Mouse (Mus musculus) kidney, postnatal 0 days (tissue): ENCODE measurements around the gene Naaa. TPM values are rescaled to one million over a fixed set of nuclear protein-coding genes. Genes with fewer than 3 reads are reported as not detected.

Source experiments
- ATAC-seq: fragments of 200-750 bp; cut with Nextera tagmentation; replicated peaks from 2 replicates; pipeline ENCODE4 v1.8.0; 2017; ENCODE audit warnings: low read depth, moderate number of reproducible peaks, moderate TSS enrichment, moderate library complexity; ENCODE audit not compliant: low FRiP score
- DNase-seq: peaks from one replicate; pipeline ENCODE4 v3.0.0-alpha.2; 2016; ENCODE audit warnings: low spot score
- H3K27ac ChIP-seq: fragments of 300-500 bp; sonication (generic); 2 replicates; pipeline ENCODE4 v1.5.1; 2014; ENCODE audit warnings: mild to moderate bottlenecking
- H3K27me3 ChIP-seq: fragments of 300-500 bp; sonication (generic); 2 replicates; pipeline ENCODE4 v1.6.1; 2014; ENCODE audit warnings: low read length, mixed read lengths; ENCODE audit not compliant: insufficient read depth
- H3K36me3 ChIP-seq: fragments of 300-500 bp; sonication (generic); 2 replicates; pipeline ENCODE4 v1.6.1; 2014; ENCODE audit warnings: low read length, mixed read lengths; ENCODE audit not compliant: insufficient read depth
- H3K4me1 ChIP-seq: fragments of 300-500 bp; sonication (generic); replicated peaks from 2 replicates; pipeline ENCODE4 v1.6.1; 2014; ENCODE audit warnings: antibody characterized with exemption, low read length, mixed read lengths; ENCODE audit not compliant: insufficient read depth
- H3K4me2 ChIP-seq: fragments of 300-500 bp; sonication (generic); 2 replicates; pipeline ENCODE4 v1.6.1; 2014; ENCODE audit warnings: mild to moderate bottlenecking, low read length, moderate library complexity, mixed read lengths
- H3K4me3 ChIP-seq: fragments of 300-500 bp; sonication (generic); replicated peaks from 2 replicates; pipeline ENCODE4 v1.5.1; 2014; ENCODE audit warnings: low read depth, low read length
- H3K9ac ChIP-seq: fragments of 300-500 bp; sonication (generic); 2 replicates; pipeline ENCODE4 v1.6.1; 2014; ENCODE audit warnings: low read depth, low read length
- H3K9me3 ChIP-seq: fragments of 300-500 bp; sonication (generic); replicated peaks from 2 replicates; pipeline ENCODE4 v1.6.1; 2016; ENCODE audit warnings: low read length, inconsistent platforms, mixed read lengths
- CTCF ChIP-seq: IDR thresholded peaks from 2 replicates; pipeline ENCODE4 v1.5.1; 2016; ENCODE audit warnings: antibody characterized with exemption, low read depth, mild to moderate bottlenecking, moderate library complexity
- WGBS: fragments of 180-500 bp; shearing (Covaris S2); extraction: QIAGEN DNeasy Blood & Tissue Kit; methylation state at CpG from one replicate; pipeline ENCODE4 v1.1.7; 2014; 5-methylcytosine and 5-hydroxymethylcytosine counted together
- polyA plus RNA-seq: library from polyadenylated mRNA; unstranded; fragments of >200 nt; fragmentation: Nextera tagmentation; extraction: Ambion mirVana; gene quantifications from 2 replicates; pipeline ENCODE4 v1.2.1, GENCODE M21; 2015

The Naaa gene
- polyA plus RNA-seq, 1 experiment from 2014 or later = 19.4 TPM

DNA sequence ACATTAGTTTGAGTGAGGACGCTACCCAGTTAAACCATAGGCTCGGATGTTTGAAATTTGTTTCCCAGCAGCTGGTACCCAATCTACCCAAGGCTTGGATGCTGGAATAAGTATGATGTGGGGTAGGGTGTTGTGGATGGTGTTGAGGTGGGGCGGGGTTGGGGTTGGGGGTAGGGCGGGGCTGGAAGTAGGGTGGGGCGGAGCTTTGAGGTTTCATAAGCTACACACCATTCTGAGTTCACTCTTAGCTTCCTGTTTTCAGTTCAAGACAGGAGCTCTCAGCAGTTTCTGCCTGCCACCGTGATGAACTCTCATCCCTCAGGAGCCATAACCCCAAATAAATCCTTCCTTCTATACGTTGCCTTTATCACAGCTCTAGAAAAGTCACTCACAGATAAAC, 40.1 kb upstream of the Naaa start:
- no peaks in the 10 kb centered on the region for H3K4me1 ChIP-seq
- H3K27me3 ChIP-seq = no peaks in the 10 kb centered on the region
- DNase-seq (no peak), ATAC-seq (no peak)
- H3K9ac ChIP-seq = no peak overlapping the region
- H3K9me3 ChIP-seq = no peaks in the 10 kb centered on the region
- no peak overlapping the region for H3K27ac ChIP-seq
- H3K4me2 ChIP-seq = no peak overlapping the region
- TF ChIP-seq CTCF = no peak
- H3K4me3 ChIP-seq = no peak overlapping the region
- 79% methylated on average over 7 of the region's 7 CpGs for WGBS
- no peaks in the 10 kb centered on the region for H3K36me3 ChIP-seq

DNA sequence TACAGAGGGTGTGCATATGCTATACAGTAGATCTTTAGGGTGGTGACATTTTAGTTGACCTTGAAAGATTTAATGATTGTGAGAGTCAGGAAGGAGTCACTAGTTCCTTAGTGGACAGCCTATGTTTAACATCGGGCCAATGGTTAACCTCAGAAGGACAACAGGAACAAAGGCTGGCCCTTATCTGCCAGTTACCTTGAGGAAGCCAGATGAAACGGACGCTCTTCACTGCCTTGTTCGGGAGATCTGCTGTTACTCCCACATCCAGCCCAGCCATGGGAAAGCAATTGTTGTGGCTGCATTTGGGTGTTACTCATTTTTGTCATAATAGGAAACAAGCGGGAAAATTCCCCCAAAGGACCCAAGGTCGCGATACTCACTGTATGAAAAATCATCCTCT, 35.8 kb upstream of the Naaa start:
- no peak overlapping the region for H3K4me2 ChIP-seq
- no peaks in the 10 kb centered on the region for H3K9me3 ChIP-seq
- 57% methylated on average over 7 of the region's 7 CpGs for WGBS
- no peak overlapping the region for H3K27ac ChIP-seq
- H3K4me1 ChIP-seq = no peaks in the 10 kb centered on the region; the same call in 1 of the 2 replicates
- no peak for ATAC-seq
- no peak for TF ChIP-seq CTCF
- H3K36me3 ChIP-seq = no peaks in the 10 kb centered on the region
- H3K27me3 ChIP-seq = no peaks in the 10 kb centered on the region
- no peak for DNase-seq
- no peak overlapping the region for H3K4me3 ChIP-seq
- H3K9ac ChIP-seq = no peak overlapping the region

DNA sequence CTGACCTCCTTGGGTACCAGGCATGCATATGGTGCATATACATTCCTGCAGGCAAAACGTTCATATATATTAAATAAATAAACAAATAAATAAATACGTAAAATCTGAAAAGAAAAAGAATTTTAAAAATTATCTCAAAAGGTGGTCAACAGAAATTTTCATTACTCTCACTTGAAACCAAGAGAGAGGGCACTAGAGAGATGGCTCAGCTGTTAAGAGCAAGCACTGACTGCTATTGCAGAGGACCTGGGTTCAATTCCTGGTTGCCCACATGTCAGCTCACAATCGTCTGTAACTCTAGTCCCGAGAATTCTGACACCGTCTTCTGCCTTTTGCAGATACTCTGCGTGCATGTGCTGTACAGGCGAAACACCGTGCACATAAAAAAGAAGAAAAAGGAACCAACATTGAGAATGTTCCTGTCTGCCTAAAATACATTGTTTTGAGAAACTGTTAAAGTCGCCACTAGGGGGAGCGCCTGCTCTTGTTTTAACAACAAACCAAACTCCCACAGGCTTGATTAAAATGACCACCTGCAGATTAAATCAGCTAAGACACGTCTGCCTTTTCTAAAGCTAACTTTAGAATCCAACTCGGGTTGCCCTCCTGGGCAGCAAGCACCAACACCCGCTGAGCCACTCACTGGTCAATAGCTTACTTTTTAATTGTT, 34.2 kb upstream of the Naaa start:
- DNase-seq (peak; percentile 95), ATAC-seq (no peak)
- Histone ChIP-seq H3K4me3 (no peak overlapping the region), H3K9me3 (no peaks in the 10 kb centered on the region), H3K4me1 (no peaks in the 10 kb centered on the region; the same call in 1 of the 2 replicates), H3K27me3 (no peaks in the 10 kb centered on the region), H3K36me3 (no peaks in the 10 kb centered on the region), H3K27ac (no peak overlapping the region), H3K4me2 (no peak overlapping the region), H3K9ac (no peak overlapping the region)
- TF ChIP-seq CTCF = peak; percentile 86
- 14% methylated on average over 13 of the region's 13 CpGs for WGBS

DNA sequence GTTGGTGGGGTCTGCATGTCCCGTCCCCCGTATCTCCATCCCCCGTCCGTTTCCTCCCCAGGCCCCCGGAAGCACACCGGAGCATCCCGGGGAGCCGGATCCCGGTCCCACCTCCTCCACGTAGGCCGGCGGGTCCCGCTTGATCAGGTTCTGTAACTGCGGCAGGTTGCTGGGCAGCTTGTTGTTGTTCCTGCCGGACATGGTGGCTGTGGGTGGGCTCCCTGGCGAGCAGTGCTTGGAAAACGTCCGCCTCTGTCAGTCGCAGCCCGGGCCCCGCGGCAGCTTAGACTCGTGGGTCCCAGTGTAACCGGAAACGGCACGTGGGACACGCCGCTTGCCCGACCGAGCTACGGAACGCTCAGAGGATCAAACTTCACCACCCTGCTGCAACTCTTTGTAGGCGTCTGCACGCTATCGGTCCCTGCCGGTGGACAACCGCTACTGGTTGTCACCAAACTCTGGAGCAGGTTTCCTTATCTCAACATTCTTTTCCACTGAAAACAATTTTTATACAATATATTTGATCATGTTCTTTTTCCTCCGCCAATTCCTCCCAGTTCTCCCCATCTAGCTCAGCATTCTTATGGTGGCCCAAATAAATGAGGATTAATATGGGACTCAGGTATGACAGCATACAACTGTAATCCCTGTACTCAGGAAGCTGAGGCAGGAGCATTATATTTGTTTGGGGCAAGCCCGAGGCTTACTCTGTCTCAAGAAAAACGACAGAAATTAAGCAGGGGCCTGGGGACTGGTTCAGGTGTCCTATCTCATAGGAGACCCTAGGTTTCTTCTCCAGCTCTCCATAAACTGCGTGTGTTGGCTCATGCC, 31.9 kb upstream of the Naaa start, which contains the start of gene Sdad1:
Gene Sdad1 (minus strand): TSS at position 799 of the 831 bp plus-strand sequence.
- WGBS = 2% methylated on average over 41 of the region's 41 CpGs
- no peaks in the 10 kb centered on the region; the same call in 1 of the 2 replicates for H3K4me1 ChIP-seq
- peak; percentile 95 for ATAC-seq

DNA sequence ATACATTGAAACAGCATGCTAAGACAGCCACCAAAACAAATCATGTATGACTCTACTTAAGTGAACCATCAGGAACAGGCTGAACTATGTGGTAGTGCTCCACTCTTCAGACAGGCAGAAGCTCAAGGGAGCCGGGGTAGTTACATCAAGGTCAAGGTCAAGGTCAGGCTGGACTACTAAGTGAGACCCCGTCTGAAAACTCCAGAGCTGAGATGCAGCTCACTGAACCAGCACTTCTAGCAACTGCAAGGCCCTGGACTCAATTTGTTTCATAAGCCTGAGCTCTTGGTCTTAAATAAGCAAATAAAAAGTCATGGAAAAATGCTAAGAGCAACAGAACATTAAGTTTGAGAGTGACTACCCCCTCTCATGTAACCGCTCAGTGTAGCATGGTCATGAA, 26.3 kb upstream of the Naaa start:
- Histone ChIP-seq H3K27ac (no peak overlapping the region), H3K4me2 (no peak overlapping the region), H3K9me3 (no peaks in the 10 kb centered on the region), H3K4me1 (no peaks in the 10 kb centered on the region; the same call in 1 of the 2 replicates), H3K9ac (no peak overlapping the region), H3K27me3 (no peaks in the 10 kb centered on the region), H3K4me3 (no peak overlapping the region), H3K36me3 (peaks cover 53% of the 10 kb centered on the region)
- no peak for ATAC-seq
- DNase-seq = no peak
- 60% methylated on average over 3 of the region's 3 CpGs for WGBS
- TF ChIP-seq CTCF = no peak

More for the DNA sequence above, 31.9 kb upstream of the Naaa start, which contains the start of gene Sdad1:
- Histone ChIP-seq H3K4me3 (peak within 1 kb of the TSS; percentile 53), H3K9me3 (no peaks in the 10 kb centered on the region), H3K36me3 (peaks cover 6% of the 10 kb centered on the region), H3K9ac (peak within 1 kb of the TSS; percentile 60), H3K4me2 (peak within 1 kb of the TSS; percentile 63), H3K27ac (peak within 1 kb of the TSS; percentile 5; the same call in 1 of the 2 replicates), H3K27me3 (no peaks in the 10 kb centered on the region)
- peak; percentile 97 for DNase-seq
- TF ChIP-seq CTCF = peak; percentile 76

DNA sequence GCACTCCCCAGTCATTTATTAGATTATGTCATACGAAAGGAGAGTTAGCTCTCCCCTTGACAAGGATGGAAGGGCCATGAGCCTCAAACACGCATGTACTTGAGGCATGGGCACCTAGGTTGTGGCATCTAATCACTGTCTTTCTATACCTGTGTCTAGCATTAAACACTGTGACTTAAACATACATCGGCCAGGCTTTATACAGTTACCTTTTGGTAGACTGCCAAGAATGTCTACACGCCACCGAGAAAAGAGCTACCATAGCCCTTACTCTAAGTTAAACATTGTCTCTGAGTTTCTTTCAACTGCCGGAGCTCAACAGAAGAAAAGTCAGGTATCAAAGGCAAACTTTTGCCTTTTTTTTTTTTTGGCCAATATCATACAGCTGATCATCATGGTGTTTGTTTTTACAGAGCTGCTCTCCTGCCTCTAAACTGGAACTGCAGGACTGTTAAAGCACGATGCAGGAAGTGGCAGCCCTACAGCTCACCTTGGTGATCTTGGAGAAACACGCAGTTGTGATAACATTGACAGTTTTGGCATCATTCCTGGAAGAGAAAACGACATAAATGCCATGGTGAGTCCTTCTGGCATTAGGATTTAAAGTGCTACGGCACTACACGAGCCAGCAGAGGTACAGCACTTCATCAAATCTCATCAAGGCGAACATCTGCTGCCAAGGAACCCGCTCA, 24.3 kb upstream of the Naaa start:
- ATAC-seq (no peak), DNase-seq (no peak)
- H3K27me3 ChIP-seq = no peaks in the 10 kb centered on the region
- no peaks in the 10 kb centered on the region for H3K9me3 ChIP-seq
- peaks cover 61% of the 10 kb centered on the region for H3K36me3 ChIP-seq
- H3K4me3 ChIP-seq = no peak overlapping the region
- 81% methylated on average over 13 of the region's 13 CpGs for WGBS
- H3K9ac ChIP-seq = no peak overlapping the region
- H3K4me2 ChIP-seq = no peak overlapping the region
- no peaks in the 10 kb centered on the region for H3K4me1 ChIP-seq
- H3K27ac ChIP-seq = no peak overlapping the region
- TF ChIP-seq CTCF = no peak
